Mouse (Mus musculus) adrenal gland, adult 2 months (tissue): ENCODE data around the gene Dnlz. TPM values are rescaled to one million over a fixed set of nuclear protein-coding genes. Genes with fewer than 3 reads are reported as not detected.
"Not testable (repeated sequence)": the region's sequence is repeated elsewhere in the genome, so short reads cannot be mapped to it uniquely, and the experiment has no call there.

Source experiments
- DNase-seq: peaks from one replicate; pipeline ENCODE4 v3.0.0; 2021
- long read RNA-seq: library from polyadenylated mRNA; stranded (forward); transcript quantifications from one replicate; pipeline ENCODE4 v2.0.0, GENCODE M21; 2021
- polyA plus RNA-seq: library from polyadenylated mRNA; depleted of rRNA; stranded (reverse); fragments of >200 nt; gene quantifications from 2 replicates; pipeline ENCODE4 v1.2.3, GENCODE M21; 2012; rRNA removed
- total RNA-seq, 2 experiments: library from RNA; stranded (reverse); gene quantifications; 2 replicates each; pipeline ENCODE4 v1.2.3; 2021

Dnlz gene
- total RNA-seq (10 to 100 TPM; 20.6 to 25.6 TPM), polyA plus RNA-seq (30.6 and 31.1 TPM in 2 replicates)
- long read RNA-seq, transcript Dnlz-202 (2 exons, 2,766 nt): minor isoform, 15 of 85 reads
- long read RNA-seq, transcript Dnlz-201 (3 exons, 2,916 nt): major isoform, 50 of 85 reads
- long read RNA-seq, partial matches to known transcripts: 0 of 85 reads
- long read RNA-seq, other reads (novel, unspliced or antisense): 20 of 85 reads

GRCm38 (mm10) chr2:26351358-26352290, at the start of gene Dnlz:
Gene Dnlz (minus strand): TSS chr2:26352110.
- DNase-seq: peak; percentile 95

- no peak for DNase-seq
Observed at GRCm38 (mm10) chr2:26401023-26401422, 49.1 kb upstream of the Dnlz start.

- DNase-seq: no peak
Observed at GRCm38 (mm10) chr2:26400296-26400695, 48.4 kb upstream of the Dnlz start.

GRCm38 (mm10) chr2:26399647-26400046, 47.7 kb upstream of the Dnlz start:
- no peak for DNase-seq

DNA sequence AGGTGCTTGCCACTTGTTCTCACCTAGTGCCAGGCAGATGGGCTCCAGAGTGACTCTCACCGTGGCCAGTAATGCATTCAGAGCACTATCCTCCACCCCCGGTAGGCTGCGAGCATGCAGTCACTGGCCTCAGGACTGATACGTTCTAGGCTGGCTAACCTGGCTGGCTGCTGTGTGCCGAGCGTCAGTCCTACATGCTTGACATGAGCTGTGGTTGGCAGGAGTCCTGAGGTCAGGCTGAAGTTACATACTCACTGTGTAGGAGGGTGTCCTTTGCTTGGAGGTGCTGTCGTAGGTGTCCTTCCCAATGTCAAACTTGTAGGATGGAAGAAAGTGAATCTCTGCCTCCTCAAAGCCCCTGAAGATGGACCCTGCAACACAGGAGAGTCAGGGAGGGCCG, 47.1 kb upstream of the Dnlz start:
- no peak for DNase-seq

- no peak for DNase-seq
Observed at GRCm38 (mm10) chr2:26391617-26392016, 39.7 kb upstream of the Dnlz start.

GRCm38 (mm10) chr2:26390954-26391353, 39.0 kb upstream of the Dnlz start:
- no peak for DNase-seq

DNA sequence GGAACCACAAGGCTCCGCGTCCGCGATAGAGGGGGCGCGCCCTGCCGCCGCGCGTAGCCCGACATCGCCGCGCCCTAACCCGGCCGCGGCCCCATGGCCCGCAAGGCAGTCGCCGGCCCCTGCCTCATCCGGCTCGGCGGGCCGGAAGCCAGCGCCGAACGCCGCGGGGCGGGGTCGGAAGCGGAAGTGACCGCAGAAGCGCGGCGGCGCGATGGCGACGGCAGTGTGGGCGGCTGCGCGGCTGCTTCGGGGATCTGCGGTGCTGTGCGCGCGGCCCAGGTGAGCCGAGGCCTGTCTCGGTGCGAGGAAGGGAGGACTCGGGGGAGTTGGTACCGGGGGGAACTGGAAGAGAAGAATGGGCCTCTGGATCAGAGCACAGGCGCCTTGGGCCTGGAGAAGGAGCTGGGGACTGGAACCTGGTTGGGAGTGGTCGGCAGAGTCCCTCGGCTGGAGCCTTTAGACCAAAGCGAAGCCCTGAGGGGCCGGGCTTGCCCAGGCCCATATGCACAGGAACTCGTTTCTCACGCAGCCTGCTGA, 37.3 kb upstream of the Dnlz start, which contains the start of the genes Entr1 and Pmpca:
Entr1 (minus strand) TSS at position 163 of the 537 bp plus-strand sequence.
Pmpca (plus strand) TSS at position 186 of the 537 bp plus-strand sequence.
- DNase-seq: peak; percentile 92

DNA sequence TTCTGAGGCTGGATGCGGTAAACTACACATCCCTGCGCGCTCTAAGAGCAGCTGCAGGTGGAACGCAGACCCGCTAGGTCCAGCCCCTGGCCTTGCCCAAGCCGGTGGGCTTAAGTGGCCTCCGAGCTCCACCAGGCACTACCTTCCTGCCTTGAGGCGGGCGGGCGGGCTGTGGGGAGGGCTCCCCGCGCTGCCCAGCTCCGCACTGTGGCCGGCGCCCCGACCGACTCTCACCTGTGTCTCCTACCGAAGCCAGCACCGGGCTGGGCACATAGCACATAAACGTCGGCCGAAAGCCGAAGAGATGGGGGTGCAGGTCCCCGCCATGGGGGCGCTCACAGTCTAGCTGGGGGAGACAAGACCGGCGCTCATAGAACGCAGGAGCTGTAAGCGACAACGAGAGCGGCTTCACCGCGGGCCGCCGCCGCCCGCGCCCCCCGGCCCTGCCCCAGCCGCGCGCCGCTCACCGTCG, 36.8 kb upstream of the Dnlz start:
- peak; percentile 16 for DNase-seq

DNA sequence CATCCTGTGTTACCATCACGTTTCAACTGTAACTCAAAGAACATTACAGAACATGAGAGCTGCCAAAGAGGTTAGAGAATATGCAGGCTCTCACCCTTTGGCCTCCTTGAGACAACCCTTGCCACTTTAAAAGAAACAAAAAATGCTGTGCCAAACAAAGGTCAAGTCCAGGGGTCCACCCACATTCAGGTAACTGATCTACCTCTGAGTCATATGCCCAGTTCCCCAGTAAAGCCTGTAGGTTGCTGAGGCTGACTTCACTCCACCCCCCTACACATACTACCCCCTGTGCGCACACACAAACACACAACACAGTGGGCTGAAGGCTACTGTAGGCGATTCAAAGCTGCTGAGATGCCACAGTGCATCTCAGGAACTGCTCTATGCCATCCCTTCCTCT, 35.8 kb upstream of the Dnlz start:
- DNase-seq: no peak

- DNase-seq: not testable (repeated sequence)
Observed at GRCm38 (mm10) chr2:26380871-26381270, 29.0 kb upstream of the Dnlz start.

- peak; percentile 91 for DNase-seq
Observed at GRCm38 (mm10) chr2:26380131-26380771, 28.3 kb upstream of the Dnlz start, which contains the start of gene Snapc4. Gene Snapc4 (minus strand): TSS chr2:26380653.

- DNase-seq: peak; percentile 29
Observed at GRCm38 (mm10) chr2:26372396-26372795, 20.5 kb upstream of the Dnlz start.

DNA sequence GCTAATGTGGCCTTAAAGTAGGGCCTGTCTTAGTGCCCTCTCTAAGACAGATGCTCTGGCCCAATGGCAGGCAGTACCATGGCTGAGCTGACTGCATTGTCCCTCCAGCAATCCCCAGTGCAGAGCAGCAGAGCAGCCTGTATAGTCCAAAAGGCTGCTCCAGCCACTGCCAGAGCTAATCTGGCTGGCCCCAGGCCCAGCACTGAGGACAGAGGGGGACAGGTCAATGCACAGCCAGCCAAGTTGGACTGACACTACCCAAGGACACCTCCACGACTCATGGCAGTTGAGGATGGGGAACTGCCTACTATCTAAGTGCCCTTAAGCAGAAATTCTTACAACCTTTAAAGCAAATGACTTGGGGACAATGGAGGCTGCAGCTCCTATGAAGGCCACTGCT, 16.7 kb upstream of the Dnlz start:
- DNase-seq: no peak

DNA sequence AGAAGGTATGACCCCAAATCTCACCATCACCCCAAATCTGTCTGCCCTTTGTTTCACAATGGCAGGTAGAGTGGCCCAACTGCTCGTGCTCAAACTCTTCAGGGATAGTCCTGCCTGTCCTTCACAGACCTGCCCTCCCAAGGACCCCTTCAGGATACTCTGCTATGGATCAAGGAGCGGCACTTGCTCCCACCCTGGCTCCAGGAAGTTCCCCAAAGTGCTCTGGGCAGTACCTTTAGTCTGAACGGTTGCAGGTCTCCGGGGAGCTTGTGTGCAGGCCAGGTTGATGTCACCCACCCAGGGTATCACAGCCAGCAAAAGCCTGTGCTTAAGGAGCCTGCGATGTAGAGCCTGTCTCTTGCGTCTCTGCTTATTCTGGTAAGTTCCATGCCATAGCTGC, 16.0 kb upstream of the Dnlz start:
- DNase-seq: no peak

- DNase-seq: peak; percentile 81
Observed at GRCm38 (mm10) chr2:26364738-26365465, 13.0 kb upstream of the Dnlz start.

DNA sequence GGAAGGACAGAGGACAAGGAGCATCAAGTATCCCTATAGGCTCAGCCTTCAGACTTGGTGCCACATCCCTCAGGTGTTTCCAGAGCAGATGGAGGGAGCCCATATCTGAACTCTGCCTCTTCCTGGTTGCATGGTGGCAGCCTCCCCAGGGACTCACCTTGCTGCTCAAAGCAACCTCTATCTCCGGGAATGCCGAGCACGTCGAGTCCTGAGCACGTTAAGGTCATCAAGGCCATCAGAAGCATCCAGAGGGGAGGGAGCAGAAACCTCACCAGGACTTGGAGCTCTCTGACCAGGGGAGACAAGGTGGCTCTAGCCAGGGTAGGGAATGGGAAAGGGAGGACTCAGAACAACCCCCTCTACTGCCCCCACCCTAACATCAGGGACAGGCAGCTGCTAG, 11.6 kb upstream of the Dnlz start:
- no peak for DNase-seq

DNA sequence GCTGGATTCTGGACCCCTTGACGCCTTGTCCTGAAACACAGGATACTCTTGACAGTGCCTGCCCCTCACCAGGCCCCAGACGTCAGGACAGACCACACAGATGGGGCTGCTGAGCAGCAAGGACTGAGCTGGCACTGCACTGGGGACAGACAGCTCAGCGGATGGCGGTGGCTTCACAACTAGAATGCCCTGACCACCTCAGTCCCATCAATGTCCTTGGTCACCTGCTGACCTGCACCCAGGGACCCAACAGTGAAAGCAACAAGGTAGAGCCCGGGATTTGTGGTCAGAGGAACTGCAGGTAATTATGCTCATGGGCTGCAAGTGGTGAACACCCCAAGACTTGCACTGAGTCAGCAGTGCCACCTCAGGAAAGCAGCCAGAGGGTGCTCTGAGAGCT, 11.1 kb upstream of the Dnlz start:
- no peak for DNase-seq

- DNase-seq: no peak
Observed at GRCm38 (mm10) chr2:26360772-26361171, 8.9 kb upstream of the Dnlz start, which contains the start of gene Card9. Gene Card9 (minus strand): TSS chr2:26360918.

DNA sequence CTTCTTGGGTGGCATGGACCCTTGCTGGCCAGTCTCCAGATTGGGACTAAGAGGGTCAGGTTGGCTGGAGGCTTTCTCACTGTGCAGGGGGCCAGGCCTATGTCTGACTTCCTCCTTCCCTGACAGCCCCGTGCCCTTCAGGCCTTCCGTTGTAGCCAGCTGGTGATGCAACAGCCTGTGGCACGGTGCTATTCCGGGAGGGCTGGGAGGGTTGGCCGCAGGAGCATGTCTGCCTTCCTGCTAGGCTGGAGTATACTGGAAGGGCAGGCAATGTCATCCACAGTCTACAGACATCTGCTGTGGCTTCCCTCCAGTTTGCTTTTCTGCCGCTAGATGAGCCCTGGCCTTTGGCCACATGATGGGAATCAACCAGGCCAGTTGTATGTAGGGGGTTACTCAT, 8.1 kb upstream of the Dnlz start:
- no peak for DNase-seq

- no peak for DNase-seq
Observed at GRCm38 (mm10) chr2:26358667-26359320, 6.9 kb upstream of the Dnlz start.
